Mouse (Mus musculus) R1 (cell line): ENCODE measurements around the gene Dtx2.

ENCODE experiments used
- DNase-seq: peaks from one replicate; pipeline ENCODE4 v3.0.0-alpha.2; 2018; ENCODE audit warnings: low read depth, low spot score

The Dtx2 gene

DNA sequence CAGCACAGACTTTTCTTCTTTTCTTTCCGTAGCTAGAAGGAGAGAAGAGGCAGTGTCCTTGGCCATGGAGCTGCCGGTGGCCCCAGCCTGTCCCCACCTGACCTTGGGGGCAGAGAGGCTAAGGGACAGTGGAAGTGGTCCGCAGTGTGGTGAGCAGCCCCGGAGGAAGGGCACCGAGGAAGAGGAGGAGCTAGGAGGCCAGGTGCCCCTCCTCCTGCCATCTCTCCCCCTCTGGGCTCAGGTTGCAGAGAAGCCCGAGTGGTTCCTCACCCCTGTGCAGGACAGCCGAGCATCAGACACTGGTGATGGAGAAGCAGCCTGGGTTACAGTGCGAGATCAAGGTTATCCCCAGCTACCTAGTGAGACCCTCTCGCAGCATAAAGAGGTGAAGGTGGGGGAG lies 20.2 kb upstream of the Dtx2 start, which contains the start of gene Ssc4d:
Gene Ssc4d (minus strand): TSS at position 167 of the 400 bp plus-strand sequence.
- no peak for DNase-seq

DNA sequence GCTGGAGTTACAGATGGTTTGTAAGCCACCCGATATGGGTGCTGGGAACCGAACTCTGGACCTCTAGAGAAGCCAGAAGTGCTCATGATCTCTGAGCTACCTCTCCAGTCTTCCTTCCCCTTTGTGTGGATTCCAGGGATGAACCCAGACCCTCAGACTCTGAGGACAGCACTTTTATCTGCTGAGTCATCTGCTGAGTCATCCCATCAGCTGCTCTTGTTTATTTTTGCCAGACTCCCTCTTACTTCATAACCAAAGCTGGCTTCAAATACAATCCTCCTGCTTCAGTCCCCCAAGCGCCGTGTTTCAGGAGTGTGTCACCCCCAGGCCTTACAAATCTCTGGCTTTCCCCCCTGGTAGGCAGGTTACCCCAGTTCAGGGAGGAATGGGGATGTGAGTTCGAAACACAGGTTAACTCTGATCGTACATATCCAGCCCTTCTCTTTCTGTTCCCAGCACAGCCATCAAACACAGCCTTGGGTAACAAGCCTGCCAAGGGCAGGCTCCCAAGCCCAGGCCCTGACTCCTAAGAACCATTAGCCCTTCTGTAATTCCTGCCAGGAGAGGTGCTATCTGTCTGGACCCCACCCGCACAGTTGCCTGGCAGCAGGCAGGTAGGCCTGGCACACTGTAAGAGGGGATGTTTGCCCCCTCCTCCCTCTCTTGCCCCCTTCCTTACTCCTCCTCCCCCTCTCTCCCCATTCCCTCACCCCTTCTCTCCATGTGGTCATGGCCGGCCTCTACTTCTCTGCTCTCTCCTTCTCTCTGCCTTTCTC lies 18.5 kb upstream of the Dtx2 start:
- DNase-seq, result peak; percentile 72

DNA sequence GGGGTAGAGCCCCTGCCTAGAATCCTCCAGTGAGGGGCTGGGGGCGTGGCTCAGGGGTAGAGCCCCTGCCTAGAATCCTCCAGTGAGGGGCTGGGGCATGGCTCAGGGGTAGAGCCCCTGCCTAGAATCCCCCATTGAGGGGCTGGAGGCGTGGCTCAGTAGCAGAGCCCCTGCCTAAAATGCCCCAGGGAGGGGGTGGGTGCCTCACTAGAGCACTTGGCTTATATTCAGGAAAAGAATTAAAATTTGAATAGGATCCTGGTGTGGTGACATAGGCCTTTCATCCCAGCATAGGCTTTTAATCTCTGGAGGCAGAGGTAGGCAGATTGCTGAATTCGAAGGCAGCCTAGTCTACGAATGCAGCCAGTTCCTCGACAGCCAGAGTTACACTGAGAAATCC lies 15.2 kb upstream of the Dtx2 start:
- peak; percentile 93 for DNase-seq

DNA sequence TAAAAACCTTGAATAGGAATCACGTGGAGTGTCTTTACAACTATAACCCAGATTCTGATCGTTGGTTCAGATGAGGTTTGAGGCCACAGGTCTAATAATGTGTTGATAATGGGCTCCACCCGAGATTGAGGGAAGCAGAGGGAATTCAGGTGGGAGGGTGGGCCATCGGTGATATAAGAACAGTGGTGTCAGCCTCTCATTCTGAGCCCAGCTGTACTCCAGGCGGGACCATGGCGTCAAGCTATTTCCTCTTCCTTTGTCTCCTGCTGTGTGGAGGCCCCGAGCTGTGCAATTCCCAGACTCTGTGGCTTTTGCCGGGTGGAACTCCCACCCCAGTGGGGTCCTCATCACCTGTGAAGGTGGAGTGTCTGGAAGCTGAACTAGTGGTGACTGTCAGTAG lies 14.7 kb upstream of the Dtx2 start, which contains the start of gene Zp3:
Gene Zp3 (plus strand): TSS at position 196 of the 400 bp plus-strand sequence.
- peak; percentile 54 for DNase-seq

DNA sequence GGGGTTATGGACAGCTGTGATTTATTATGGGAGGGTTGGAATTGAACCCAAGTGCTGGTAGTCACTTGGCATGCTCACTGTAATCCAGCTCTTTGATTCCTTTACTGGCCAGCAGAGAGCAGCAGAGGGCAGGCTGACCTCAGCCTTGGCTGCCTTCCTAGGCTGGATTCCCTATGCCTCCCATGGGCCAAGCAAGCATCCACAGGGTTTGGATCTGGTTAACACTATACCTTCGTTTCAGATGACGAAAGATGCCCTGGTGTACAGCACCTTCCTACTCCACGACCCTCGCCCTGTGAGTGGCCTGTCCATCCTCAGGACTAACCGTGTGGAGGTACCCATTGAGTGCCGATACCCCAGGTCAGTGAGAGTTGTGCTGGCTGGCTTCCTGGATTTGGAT lies 12.2 kb upstream of the Dtx2 start:
- DNase-seq, result peak; percentile 66

DNA sequence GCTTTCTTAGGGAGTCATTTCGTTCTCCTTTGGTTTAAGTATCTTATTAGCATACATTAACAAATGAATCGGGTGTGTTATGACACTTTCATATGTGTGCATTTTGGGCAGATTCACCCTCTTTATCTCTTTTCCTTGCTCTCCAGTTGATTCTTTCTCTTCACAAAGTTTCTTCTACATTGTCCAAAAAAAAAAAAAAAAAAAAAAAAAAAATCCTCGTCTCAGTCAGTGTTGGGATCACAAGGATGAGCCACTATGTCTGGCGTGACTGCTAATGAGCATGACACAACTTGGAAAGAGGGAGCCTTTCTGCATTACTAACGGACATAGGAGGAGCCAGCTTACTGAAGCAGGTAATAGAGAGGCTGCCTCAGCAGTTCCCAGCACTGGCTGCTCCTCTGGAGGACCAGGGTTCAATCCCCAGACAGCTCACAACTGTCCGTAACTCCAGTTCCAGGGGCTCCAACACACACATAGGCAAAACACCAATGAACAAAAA lies 10.0 kb upstream of the Dtx2 start:
- peak; percentile 46 for DNase-seq

DNA sequence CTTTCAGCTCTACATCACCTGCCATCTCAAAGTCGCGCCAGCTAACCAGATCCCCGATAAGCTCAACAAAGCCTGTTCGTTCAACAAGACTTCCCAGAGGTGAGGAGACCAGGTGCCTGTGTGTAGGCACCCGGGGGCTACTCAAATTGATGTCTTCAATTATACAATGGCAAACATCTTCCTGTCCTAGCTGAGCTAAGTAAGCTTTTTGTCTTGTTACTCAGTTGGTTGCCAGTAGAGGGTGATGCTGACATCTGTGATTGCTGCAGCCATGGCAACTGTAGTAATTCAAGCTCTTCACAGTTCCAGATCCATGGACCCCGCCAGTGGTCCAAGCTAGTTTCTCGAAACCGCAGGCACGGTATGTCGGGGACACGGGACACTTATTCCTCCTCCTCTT lies 7.4 kb upstream of the Dtx2 start:
- peak; percentile 77 for DNase-seq

DNA sequence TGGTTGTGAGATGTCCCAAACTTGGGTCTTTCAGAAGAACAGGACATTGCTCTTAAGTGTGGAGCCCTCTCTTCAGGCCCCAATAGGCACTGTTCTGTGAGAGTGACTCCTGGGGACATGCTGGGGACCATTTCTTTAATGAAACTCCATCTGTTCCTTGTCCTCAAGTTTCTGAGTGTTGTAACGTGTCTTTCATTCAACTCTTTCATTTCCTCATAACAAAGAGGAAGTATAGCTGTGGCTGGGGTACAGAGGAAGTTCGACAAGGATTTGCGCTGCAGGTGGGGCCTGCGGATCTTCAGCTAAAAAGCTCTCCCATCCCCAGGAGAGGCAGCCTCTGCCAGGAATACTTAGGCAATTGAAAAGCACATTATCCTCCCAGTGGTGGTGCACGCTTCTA lies 4.0 kb upstream of the Dtx2 start:
- DNase-seq, result no peak

DNA sequence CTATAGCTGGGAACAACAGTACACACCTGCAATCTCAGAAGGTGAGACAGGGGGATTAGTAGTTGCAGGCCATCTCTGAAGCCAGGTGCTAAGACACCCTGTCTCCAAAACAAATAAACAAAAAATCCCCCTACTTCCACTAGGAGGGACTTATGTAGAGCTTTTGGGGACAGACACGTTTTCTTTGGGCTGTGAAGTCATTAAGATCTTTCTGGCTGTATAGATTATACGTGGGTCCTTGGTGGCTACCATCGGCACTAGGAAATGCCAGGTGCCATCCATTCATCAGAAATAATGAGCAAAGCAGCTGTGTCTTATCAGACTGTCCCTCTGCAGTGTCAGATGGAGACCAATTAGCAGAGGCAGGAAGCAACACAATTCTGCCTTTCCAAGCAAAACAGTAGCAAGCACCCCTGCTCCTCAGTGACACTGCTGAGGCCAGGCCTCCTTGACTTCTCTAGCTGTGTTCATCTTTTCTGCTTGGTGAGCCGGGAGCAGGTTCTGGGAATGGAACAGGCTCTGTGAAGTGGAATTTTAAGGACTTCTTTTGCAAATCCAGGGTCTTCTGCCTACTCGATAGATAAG lies 1.1 kb upstream of the Dtx2 start:
- DNase-seq, result no peak

DNA sequence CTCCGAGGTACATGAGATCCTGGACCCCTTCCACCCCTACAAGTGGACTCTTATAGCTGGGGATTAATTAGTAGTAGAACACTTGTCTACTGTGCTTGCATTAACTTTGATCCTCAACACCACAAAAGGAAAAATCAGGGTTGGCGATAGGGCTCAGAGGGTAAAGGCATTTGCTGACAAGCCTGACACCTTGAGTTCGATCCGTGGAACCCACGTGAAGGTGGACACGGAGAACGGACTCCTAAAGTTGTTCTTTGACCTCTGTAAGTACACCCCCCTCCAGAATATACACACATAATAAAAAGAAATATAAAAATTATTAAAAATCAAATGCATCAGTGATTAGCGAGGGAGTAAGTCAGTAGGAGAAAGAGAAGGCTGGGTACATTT lies 270 bp upstream of the Dtx2 start:
- no peak for DNase-seq

DNA sequence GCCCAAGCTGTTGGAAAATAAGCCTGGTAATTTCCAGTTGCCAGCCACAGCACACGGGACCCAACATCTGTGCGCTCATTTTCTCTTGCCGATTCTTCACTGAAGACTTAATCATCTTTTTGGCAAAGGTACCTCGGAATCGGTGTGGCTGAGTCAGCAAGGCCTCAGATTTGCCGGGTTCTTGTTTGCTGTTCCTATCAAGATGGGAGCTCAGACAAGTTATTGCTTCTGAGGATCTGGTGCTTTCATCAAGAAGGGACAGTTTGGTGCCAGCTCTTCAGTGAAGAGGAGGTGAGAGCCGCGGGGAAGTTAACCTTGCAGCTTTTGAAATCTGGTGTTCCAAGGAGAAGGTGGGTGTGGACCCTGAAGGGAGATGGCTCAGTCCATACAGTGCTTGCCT lies 1.6 kb downstream of the Dtx2 start:
- DNase-seq, result no peak

DNA sequence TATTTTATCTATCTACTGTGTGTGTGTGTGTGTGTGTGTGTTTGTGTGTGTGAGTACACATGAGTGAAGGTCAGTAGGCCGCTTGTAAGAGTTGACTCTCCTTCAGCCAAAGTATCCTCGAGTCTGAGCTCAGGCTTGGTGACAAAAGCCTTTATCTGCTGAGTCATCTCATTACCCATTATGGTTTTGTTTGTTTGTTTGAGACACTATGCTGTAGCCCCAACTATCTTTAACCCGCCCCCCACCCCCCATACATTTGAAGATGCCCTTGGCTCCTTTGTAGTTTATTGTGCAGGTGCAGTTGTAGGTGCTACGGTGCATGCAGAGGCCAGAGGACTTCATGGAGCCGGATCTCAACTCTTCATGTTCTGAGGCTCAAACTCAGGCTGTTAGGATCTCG lies 6.6 kb downstream of the Dtx2 start:
- DNase-seq, result no peak

DNA sequence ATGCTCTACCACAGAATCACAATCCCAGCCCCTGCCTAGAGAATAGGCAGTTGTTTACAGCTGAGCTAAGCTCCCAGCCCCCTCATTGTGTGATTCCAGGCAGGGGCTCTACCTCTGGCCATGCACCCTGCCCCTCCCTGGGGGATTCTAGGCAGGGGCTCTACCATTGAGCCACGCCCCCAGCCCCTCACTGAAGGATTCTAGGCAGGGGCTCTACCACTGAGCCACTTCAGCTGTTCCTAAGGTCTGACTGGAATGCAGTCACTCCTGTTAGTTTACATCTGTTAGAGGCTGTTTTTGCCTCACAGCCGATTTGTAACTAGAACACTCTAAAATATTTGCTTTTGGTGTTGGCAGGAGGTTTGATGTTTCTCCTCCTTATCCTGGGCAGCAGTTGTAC lies 7.7 kb downstream of the Dtx2 start:
- peak; percentile 90 for DNase-seq

DNA sequence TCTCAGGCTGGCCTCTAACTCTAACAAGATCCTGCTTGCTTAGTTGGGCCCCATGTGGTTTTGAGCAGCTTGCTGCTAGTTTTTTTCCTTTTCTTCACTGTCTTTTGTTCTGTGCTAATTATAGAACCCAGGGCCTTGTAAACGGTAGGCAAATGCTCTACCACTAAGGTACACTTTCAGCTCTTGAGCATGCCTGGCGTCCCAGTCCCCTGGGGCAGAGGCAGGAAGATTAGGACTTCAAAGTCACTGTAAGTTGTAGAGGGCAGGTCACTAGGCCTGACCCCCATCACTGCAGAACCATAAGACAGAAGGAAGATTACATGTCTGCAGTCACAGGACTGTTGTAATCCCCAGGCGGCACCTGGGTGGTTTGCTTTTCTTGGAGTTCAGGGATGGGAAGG lies 8.2 kb downstream of the Dtx2 start:
- DNase-seq, result peak; percentile 83

DNA sequence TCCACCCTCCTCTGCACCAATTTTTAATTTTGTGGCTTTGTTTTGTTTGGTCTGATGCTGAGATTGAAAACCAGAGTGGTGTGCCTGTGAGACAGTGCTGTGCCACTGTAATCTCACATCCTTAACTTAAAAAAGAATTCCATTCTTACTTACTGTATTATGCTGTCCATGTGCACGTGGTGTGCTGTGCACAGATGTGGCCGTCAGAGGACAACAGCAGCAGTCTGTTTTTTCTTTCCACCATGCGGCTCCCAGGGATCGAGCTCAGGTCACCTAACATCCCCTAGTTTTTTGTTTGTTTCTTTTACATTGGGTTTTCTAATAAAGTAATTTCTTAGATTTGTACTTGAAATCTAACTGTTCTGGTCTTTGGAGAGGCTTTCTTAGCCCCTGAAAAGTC lies 9.9 kb downstream of the Dtx2 start:
- no peak for DNase-seq

DNA sequence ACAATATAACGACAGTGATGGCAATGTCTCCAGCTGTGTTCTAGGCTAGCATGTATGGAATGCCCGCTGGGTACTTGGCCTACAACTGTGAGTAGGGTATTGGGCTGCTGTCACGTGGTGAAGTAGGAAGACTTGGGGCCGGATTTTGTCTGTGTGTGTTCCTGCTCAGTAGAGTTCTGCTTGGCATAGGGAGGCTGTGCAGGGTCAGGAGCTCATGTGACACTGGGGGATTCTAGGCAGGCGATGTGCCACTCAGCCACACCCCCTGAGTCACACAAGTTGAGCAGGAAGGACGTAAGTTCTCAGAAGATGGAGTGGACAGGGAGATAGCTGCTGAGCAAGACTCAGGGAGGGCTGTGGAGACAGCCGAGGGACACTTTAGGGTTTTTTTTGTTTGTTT lies 13.1 kb downstream of the Dtx2 start:
- DNase-seq, result no peak

DNA sequence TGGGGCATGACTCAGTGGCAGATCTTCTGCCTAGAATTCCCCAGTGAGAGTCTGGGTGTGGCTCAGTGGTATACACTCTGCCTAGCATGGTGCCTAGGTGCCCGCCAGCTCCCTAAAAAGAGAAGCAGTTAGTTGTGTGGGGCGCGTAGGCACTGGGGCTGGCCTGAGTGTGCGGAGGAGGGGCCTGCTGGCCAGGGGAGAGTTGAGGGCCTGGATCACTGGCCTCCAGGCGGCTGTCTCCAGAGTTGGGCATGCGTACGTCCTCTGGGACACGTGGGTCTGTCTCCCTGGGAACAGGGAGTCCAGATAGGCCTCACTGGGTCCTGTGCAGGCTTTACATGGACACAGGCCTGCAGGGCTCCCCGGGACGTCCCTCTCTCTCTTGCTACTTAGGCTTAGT lies 20.3 kb downstream of the Dtx2 start:
- no peak for DNase-seq

DNA sequence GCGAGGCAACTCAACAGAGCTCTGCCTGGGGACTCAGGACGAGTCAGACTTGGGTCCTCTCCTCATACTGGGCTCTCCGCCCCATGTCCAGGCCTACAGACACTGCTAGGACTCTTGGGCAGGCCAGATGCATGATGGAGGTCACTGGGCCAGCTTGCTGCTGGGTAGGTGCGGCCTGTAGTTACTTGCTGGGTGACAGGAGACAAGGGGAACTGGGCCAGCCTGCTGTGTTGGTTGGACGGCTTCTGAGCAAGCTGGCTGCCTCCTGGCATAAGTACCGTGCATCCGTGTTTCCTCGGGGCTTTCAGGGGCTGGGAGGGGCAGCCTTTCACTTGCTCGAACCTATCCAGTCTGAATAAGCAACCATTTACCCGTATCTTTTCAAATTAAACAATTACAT lies 21.0 kb downstream of the Dtx2 start:
- no peak for DNase-seq

DNA sequence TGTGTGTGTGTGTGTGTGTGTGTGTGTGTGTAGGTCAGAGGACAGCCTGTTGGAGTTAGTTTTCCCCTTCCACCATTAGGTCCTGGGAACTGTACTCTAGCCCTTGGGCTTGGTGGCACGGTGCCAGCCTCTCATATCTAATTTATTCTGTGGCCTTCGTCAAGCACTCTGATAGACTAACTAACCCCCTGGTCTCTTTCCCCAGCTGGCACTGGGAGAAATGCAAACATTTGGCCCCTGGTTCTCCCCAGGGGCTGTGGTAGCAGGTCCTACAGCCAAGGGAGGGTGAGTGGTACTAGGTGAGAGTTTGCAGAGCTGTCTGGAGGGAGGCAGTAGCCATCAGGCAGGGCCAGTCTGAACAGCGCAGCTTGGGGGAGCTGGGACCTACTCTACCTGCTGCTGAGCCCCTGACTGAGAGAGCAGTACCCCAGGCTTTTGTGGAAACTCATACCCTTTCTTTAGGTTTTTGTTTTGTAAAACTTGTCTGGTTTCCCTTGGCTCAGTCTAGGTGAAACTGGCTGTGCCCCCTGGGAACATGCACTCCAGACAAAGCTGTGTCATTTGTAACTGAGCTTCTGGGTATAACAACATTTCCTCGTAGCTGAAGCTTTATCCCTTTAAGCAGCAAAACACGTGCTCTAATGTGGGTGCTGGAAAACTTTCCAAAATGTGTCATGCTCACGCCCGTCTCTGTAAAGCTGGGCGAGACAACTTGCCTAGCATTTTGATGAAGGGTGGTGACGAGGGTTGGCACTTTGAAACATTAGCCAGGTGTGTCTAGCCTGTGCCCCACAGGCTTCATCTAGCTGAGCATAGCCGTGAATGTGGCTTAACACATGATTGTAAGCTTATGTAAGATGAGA lies 21.6 kb downstream of the Dtx2 start:
- peak; percentile 27 for DNase-seq

DNA sequence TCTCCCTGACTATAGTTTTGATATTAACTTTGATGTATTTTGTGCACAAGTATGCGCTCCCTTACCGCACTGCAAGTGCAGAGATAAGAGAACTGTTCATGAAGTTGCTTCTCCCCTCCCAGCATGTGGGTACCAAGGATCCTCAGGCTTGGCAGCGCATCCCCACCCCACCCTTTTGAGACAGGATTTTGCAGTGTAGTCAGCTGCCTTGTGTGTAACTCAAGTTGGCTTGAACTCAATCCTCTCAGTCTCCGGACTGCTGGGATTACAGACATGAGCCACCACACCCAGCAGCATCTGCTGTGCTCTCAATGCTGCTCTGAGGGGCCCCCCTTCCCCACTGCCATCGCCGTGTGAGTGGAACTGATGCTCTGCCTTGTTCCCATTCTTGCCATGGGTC lies 22.7 kb downstream of the Dtx2 start:
- no peak for DNase-seq

DNA sequence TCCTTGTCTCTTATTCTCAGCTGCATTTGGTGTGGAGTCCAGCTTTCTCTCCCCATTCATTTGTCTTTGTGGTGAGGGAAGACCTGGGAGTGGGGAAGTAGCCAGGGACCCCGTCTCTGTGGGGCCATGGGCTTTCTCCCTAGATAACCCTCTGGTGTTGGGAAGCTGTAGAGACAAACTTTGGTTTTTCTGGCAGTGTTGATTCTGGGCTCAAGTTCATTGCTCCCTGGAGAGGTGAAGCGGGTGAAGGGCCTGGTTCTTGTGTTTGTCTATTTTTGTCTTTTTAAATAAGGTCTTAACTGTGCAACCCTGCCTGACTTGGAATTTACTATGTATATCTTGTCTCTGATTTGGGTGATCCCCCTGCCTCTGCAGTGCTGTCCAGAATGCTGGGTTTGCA lies 24.1 kb downstream of the Dtx2 start:
- no peak for DNase-seq

DNA sequence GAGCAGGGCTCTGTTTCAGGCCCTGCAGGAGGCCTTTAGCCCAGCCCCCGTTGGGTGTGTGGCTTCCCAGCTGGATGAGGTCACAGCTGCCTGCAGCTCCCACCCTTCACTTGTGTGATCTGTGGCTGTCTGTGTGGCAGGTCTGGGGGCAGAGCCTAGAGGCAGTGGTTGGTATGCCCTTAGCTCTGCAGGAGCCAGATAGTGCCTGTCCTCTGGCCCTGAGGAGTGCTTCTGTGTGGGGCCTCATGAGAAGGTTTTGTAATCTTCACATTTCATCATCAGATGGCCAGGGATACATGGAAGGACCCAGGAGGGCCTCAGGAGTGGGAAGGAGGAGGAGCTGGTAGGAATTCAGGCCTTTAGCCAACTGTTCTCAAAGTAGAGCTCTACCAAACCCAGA lies 25.3 kb downstream of the Dtx2 start:
- DNase-seq, result peak; percentile 26
